Mouse (Mus musculus): Measurements from ENCODE around the gene Tex12.
A peak's percentile ranks its signal among the peaks of the same experiment; 100 is the strongest.

Tex12 gene

GRCm38 (mm10) chr9:50555094-50555446, 6.1 kb downstream of the Tex12 start, which contains the start of gene Bco2:
TSS of gene Bco2 (minus strand) at chr9:50555181.
- DNase-seq (ENCODE audit: low spot score) = no peak

- DNase-seq (ENCODE audit: low spot score) = no peak
Measured at GRCm38 (mm10) chr9:50554241-50555093, 6.7 kb downstream of the Tex12 start, which contains the start of gene Il18. TSS of gene Il18 (plus strand) at chr9:50554827.

GRCm38 (mm10) chr9:50553547-50553946, 7.6 kb downstream of the Tex12 start:
- no peak for DNase-seq (ENCODE audit: low spot score)

GRCm38 (mm10) chr9:50552206-50552605, 8.9 kb downstream of the Tex12 start:
- no peak for DNase-seq (ENCODE audit: low spot score)

GRCm38 (mm10) chr9:50548936-50549335, 12.2 kb downstream of the Tex12 start:
- no peak for DNase-seq (ENCODE audit: low spot score)

GRCm38 (mm10) chr9:50547859-50548478, 13.2 kb downstream of the Tex12 start:
- no peak for DNase-seq (ENCODE audit: low spot score)

GRCm38 (mm10) chr9:50542401-50542800, 18.7 kb downstream of the Tex12 start:
- DNase-seq (ENCODE audit: low spot score) = no peak

- no peak for DNase-seq (ENCODE audit: low spot score)
Measured at GRCm38 (mm10) chr9:50540170-50540569, 21.0 kb downstream of the Tex12 start.

GRCm38 (mm10) chr9:50537295-50537694, 23.8 kb downstream of the Tex12 start:
- DNase-seq (ENCODE audit: low spot score) = no peak

- no peak for DNase-seq (ENCODE audit: low spot score)
Measured at GRCm38 (mm10) chr9:50536603-50537135, 24.5 kb downstream of the Tex12 start.

- DNase-seq (ENCODE audit: low spot score) = no peak
Measured at GRCm38 (mm10) chr9:50535930-50536329, 25.2 kb downstream of the Tex12 start.

- DNase-seq (ENCODE audit: low spot score) = no peak
Measured at GRCm38 (mm10) chr9:50533791-50534190, 27.3 kb downstream of the Tex12 start.

GRCm38 (mm10) chr9:50533328-50533727, 27.8 kb downstream of the Tex12 start:
- DNase-seq (ENCODE audit: low spot score) = peak; percentile 28

GRCm38 (mm10) chr9:50530890-50531289, 30.2 kb downstream of the Tex12 start:
- no peak for DNase-seq (ENCODE audit: low spot score)

- DNase-seq (ENCODE audit: low spot score) = peak; percentile 91
Measured at GRCm38 (mm10) chr9:50528293-50528892, 32.7 kb downstream of the Tex12 start, which contains the start of gene Pts. TSS of gene Pts (minus strand) at chr9:50528724.

- no peak for DNase-seq (ENCODE audit: low spot score)
Measured at GRCm38 (mm10) chr9:50527860-50528259, 33.3 kb downstream of the Tex12 start.

GRCm38 (mm10) chr9:50525585-50525984, 35.5 kb downstream of the Tex12 start:
- DNase-seq (ENCODE audit: low spot score) = no peak

GRCm38 (mm10) chr9:50524936-50525335, 36.2 kb downstream of the Tex12 start:
- DNase-seq (ENCODE audit: low spot score) = no peak

- DNase-seq (ENCODE audit: low spot score) = no peak
Measured at GRCm38 (mm10) chr9:50522574-50522973, 38.6 kb downstream of the Tex12 start.

- DNase-seq (ENCODE audit: low spot score) = no peak
Measured at GRCm38 (mm10) chr9:50521562-50521961, 39.6 kb downstream of the Tex12 start.

GRCm38 (mm10) chr9:50520748-50521147, 40.4 kb downstream of the Tex12 start:
- no peak for DNase-seq (ENCODE audit: low spot score)

- DNase-seq (ENCODE audit: low spot score) = no peak
Measured at GRCm38 (mm10) chr9:50518781-50519180, 42.3 kb downstream of the Tex12 start.

GRCm38 (mm10) chr9:50515462-50515861, 45.7 kb downstream of the Tex12 start:
- no peak for DNase-seq (ENCODE audit: low spot score)
